Mouse (Mus musculus) E14TG2a.4 (cell line): ENCODE data around the gene Ift27.

Source experiments
- H3K27me3 ChIP-seq: 2 replicates; pipeline ENCODE4 v1.6.1; 2014; ENCODE audit warnings: low read length, control low read depth; ENCODE audit not compliant: insufficient read depth
- H3K36me3 ChIP-seq: 2 replicates; pipeline ENCODE4 v1.6.1; 2014; ENCODE audit warnings: low read length, control low read depth; ENCODE audit not compliant: insufficient read depth
- H3K4me1 ChIP-seq: replicated peaks from 2 replicates; pipeline ENCODE4 v1.6.1; 2014; ENCODE audit warnings: low read depth, low read length, control low read depth
- H3K4me3 ChIP-seq: replicated peaks from 2 replicates; pipeline ENCODE4 v1.5.1; 2014; ENCODE audit warnings: mild to moderate bottlenecking, low read length
- H3K9me3 ChIP-seq: 2 replicates; pipeline ENCODE4 v1.6.1; 2014; ENCODE audit warnings: low read length, control low read depth
- CTCF ChIP-seq: conservative IDR thresholded peaks from 2 replicates; pipeline ENCODE4 v1.5.1; 2014; ENCODE audit warnings: low read length
- NANOG ChIP-seq: IDR thresholded peaks from 2 replicates; pipeline ENCODE4 v1.6.1; 2014; ENCODE audit warnings: borderline replicate concordance, low read length, mixed read lengths
- POU5F1 ChIP-seq: IDR thresholded peaks from 2 replicates; pipeline ENCODE4 v1.6.1; 2014; ENCODE audit warnings: low read length, borderline replicate concordance

Gene Ift27

GRCm38 (mm10) chr15:78178397-78178796, 4.5 kb upstream of the Ift27 start:
- TF ChIP-seq CTCF = peak; percentile 96
- no peak for TF ChIP-seq POU5F1
- Histone ChIP-seq H3K27me3 (0 out of 2 replicates have a peak, but pooled peaks cover 5% of the 10 kb centered on the region), H3K36me3 (no peaks in the 10 kb centered on the region), H3K4me1 (peaks cover 52% of the 10 kb centered on the region), H3K9me3 (no peaks in the 10 kb centered on the region), H3K4me3 (no peak overlapping the region)

GRCm38 (mm10) chr15:78177257-78177656, 3.4 kb upstream of the Ift27 start:
- TF ChIP-seq POU5F1 (no peak), CTCF (no peak), NANOG (no peak)
- no peaks in the 10 kb centered on the region for H3K9me3 ChIP-seq
- no peak overlapping the region for H3K4me3 ChIP-seq
- peaks cover 59% of the 10 kb centered on the region for H3K4me1 ChIP-seq
- 0 out of 2 replicates have a peak, but pooled peaks cover 5% of the 10 kb centered on the region for H3K27me3 ChIP-seq
- no peaks in the 10 kb centered on the region for H3K36me3 ChIP-seq

GRCm38 (mm10) chr15:78174887-78175245, 959 bp upstream of the Ift27 start:
- H3K4me1 ChIP-seq = peaks cover 59% of the 10 kb centered on the region
- H3K27me3 ChIP-seq = no peaks in the 10 kb centered on the region
- H3K9me3 ChIP-seq = no peaks in the 10 kb centered on the region
- no peak for TF ChIP-seq NANOG
- TF ChIP-seq POU5F1 = no peak
- TF ChIP-seq CTCF = no peak
- H3K36me3 ChIP-seq = no peaks in the 10 kb centered on the region; the same call in 1 of the 2 replicates
- peak overlapping the region; percentile 77 for H3K4me3 ChIP-seq

- no peaks in the 10 kb centered on the region for H3K9me3 ChIP-seq
- H3K4me1 ChIP-seq = peaks cover 52% of the 10 kb centered on the region
- no peaks in the 10 kb centered on the region for H3K27me3 ChIP-seq
- TF ChIP-seq NANOG = no peak
- H3K4me3 ChIP-seq = peak overlapping the region; percentile 92
- peaks cover under 1% of the 10 kb centered on the region; the same call in 1 of the 2 replicates for H3K36me3 ChIP-seq
These were observed 749 bp downstream of the Ift27 start for GRCm38 (mm10) chr15:78172899-78173817.

- Histone ChIP-seq H3K4me3 (peak overlapping the region; percentile 92), H3K9me3 (no peaks in the 10 kb centered on the region), H3K36me3 (peaks cover 9% of the 10 kb centered on the region), H3K27me3 (no peaks in the 10 kb centered on the region), H3K4me1 (peaks cover 50% of the 10 kb centered on the region)
- TF ChIP-seq NANOG = no peak
- no peak for TF ChIP-seq POU5F1
- TF ChIP-seq CTCF = no peak
These were observed 1.5 kb downstream of the Ift27 start for GRCm38 (mm10) chr15:78172256-78172898.

- Histone ChIP-seq H3K4me3 (no peak overlapping the region), H3K9me3 (no peaks in the 10 kb centered on the region), H3K27me3 (no peaks in the 10 kb centered on the region), H3K36me3 (peaks cover 16% of the 10 kb centered on the region), H3K4me1 (peaks cover 50% of the 10 kb centered on the region)
- no peak for TF ChIP-seq NANOG
- no peak for TF ChIP-seq POU5F1
- TF ChIP-seq CTCF = peak; percentile 39
These were observed 2.3 kb downstream of the Ift27 start for GRCm38 (mm10) chr15:78171651-78172050.

GRCm38 (mm10) chr15:78170708-78171107, 3.2 kb downstream of the Ift27 start:
- Histone ChIP-seq H3K4me3 (peak overlapping the region; percentile 37; the same call in 1 of the 2 replicates), H3K9me3 (no peaks in the 10 kb centered on the region), H3K4me1 (peaks cover 42% of the 10 kb centered on the region), H3K27me3 (no peaks in the 10 kb centered on the region), H3K36me3 (peaks cover 24% of the 10 kb centered on the region)
- no peak for TF ChIP-seq NANOG
- TF ChIP-seq POU5F1 = no peak
- TF ChIP-seq CTCF = no peak

- H3K36me3 ChIP-seq = peaks cover 32% of the 10 kb centered on the region
- TF ChIP-seq POU5F1 (no peak), NANOG (no peak), CTCF (no peak)
- H3K4me3 ChIP-seq = no peak overlapping the region
- H3K27me3 ChIP-seq = no peaks in the 10 kb centered on the region
- peaks cover 35% of the 10 kb centered on the region for H3K4me1 ChIP-seq
- no peaks in the 10 kb centered on the region for H3K9me3 ChIP-seq
These were observed 4.3 kb downstream of the Ift27 start for GRCm38 (mm10) chr15:78169566-78169965.

- TF ChIP-seq CTCF (no peak), NANOG (no peak), POU5F1 (no peak)
- no peak overlapping the region for H3K4me3 ChIP-seq
These were observed 8.6 kb downstream of the Ift27 start for GRCm38 (mm10) chr15:78165292-78165691.

More at GRCm38 (mm10) chr15:78165292-78165691, 8.6 kb downstream of the Ift27 start:
- peaks cover 19% of the 10 kb centered on the region for H3K4me1 ChIP-seq
- no peaks in the 10 kb centered on the region for H3K9me3 ChIP-seq
- peaks cover 50% of the 10 kb centered on the region for H3K36me3 ChIP-seq
- H3K27me3 ChIP-seq = no peaks in the 10 kb centered on the region
